Mouse (Mus musculus) 416B (cell line): ENCODE measurements at regions not wholly inside any gene's neighbourhood (a gene's known extent, or its start where the extent isn't known, plus 50 kb on each side); places are given as distances from the start of the nearest gene placed in this dataset.

ENCODE experiments used
- DNase-seq: peaks from one replicate; pipeline ENCODE4 v3.0.0; 2011; ENCODE audit warnings: low read depth

DNA sequence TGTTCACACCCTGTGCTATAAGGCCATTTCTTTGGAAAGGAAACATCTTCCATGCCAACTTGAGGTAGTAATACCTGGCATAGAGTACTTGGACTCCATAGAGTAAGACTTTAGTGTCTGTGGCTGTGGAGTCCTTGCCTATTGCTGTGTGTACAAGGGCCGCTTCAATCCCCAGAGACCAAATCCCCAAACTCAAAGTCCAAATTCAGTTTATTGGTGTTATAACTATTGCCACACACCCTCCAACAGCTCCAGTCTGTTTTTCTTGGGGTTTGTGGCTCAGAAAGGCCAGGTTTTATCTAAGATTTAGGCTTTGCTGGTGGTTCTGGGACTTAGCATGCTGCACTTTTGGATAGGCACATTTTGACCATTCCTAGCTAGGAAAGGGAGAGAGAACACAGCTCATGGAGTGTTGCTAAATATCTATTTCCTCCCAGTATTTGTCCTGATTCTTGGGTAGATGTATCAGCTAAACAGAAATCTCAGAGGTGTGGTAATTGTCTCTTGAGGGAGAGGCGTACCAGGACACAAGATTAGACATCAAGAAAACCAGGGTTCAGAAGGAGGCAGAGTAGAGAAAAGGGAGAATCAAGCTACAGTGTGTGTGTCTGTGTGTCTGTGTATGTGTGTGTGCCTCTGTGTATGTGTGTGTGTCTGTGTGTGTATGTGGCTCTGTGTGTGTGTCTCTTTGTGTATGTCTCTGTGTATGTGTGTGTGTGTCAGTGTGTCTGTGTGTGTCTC is 65.3 kb upstream of the Parp11 start:
- DNase-seq = no peak

DNA sequence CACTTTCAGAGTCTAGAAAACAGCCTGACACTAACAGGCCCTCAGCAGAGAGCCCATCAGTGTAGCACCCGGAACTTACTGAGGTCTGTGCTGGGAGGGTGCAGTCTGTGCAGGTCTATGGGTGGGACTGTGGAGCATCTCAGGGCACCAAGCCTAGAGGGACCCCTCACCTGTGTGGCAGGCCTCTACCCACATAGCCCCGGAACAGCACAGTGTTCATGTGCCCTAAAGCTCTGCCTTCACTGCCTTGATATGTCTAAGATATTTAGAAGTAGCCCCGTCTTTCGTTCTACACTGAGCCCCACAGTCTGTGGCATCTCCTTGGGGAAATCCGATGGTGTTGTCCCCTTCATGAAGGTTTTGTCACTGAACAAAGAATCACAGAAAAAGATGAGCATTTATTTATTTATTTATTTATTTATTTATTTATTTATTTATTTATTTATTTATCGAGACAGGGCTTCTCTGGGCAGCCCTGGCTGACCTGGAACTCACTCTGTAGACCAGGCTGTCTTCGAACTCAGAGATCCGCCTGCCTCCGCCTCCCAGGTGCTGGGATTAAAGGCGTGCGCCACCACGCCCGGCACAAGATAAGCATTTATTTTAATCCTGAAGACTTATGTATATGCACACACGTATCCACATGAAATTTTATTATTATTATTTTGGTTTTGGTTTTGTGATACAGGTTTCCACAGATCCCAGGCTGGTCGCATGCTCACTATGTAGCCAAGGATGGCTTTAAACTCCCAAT is 55.2 kb upstream of the Parp11 start:
- DNase-seq = no peak

DNA sequence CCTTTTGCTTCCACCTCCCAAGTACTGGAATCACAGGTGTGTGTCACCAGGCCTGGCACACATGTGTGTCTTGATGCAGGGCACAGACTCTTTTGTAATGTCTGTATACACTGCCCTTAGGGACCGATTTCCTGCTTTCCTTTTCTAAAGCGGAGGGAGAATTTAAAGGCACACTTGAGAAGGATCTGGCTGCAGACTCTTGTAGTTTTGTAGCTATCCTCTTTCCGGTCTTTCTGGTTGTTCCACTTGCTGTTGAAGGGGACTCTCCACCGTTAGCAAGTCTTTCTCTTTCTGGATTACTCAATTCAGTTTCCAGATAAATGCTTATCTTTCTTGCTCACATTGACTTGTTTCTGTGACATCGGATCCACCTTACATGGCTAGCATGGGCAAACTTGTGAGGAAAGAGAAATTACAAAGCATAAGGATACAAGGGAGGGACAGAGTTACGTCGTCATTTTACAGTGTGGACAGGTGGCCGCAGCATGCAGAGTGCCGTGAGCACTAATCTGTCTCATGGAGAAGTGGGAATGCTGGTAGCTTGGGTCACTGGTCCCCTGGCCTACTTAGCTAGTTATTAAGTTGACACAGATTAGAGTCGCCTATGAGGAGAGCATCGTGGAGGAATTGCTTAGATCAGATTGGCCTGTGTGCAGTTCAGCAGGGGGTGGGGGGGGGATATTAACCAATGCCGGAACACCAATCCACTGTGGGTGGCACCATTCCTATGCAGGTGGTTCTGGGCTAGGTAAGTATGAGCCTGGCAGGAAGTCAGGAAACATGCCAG is 54.4 kb upstream of the Parp11 start:
- no peak for DNase-seq

DNA sequence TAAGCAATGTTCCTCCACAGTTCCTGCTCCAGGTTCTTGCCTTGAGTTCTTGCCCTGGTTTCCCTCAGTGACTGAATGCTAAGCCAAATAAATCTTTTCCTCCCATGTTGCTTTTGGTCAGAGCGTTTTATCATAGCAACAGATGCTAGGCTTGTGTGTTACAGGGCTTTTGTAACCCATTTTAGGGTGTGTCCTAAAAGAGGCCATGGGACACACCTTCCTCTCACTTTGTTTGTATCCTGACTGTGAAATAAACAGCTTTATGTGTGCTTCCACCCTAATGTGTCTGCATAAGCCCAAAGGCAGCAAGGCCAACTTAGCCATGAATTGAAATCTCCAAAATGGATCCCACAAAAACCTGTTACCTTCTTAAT is 53.9 kb upstream of the Parp11 start:
- no peak for DNase-seq

DNA sequence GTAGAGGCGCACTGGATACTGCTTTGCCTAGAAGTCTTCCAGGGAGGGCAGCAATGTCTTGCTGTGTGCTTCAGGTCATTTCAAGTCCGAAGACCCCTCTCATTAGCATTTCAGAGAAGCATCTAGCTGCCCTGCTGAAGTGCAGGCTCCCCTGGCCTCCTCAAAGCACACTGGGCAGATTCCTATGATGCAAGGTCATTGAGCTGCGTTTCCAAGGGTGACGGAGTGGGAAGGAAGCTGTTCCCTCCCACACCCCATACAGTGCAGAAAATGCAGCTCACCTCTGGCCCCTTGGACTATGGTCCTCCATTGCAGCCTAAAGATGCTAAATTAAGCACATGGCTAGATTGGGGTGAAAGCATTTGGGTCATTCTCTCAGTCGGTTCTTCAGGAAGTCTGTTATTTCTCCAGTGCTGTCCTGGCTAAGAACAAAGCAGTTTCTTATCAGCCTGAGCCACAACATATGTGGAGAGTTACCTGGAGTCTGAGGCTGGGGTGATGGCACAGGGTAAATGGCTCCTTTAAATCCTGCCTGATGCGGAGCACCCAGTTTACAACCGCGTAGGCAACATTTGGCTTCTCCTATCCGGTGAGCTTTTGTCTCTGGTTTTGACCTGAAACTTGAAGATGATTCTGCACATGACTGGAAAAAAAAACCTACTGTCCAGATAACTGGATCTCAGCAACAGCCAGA is 52.6 kb upstream of the Parp11 start:
- DNase-seq = no peak
